Mouse (Mus musculus) effector memory CD4-positive, alpha-beta T cell, adult 5 months (primary cell): ENCODE measurements around the gene Mycbpap. TPM values are rescaled to one million over a fixed set of nuclear protein-coding genes. Genes with fewer than 3 reads are reported as not detected.

Source experiments
- polyA plus RNA-seq: library from polyadenylated mRNA; unstranded; fragments of 100-300 nt; shearing (Covaris generic); gene quantifications from one replicate; pipeline ENCODE4 v1.2.1, GENCODE M21; 2017

Gene Mycbpap
- polyA plus RNA-seq: not detected

GRCm38 (mm10) chr11:94521219-94521843 is at the start of gene Mycbpap:
Gene Mycbpap, minus strand, starts transcription at chr11:94521742.

DNA sequence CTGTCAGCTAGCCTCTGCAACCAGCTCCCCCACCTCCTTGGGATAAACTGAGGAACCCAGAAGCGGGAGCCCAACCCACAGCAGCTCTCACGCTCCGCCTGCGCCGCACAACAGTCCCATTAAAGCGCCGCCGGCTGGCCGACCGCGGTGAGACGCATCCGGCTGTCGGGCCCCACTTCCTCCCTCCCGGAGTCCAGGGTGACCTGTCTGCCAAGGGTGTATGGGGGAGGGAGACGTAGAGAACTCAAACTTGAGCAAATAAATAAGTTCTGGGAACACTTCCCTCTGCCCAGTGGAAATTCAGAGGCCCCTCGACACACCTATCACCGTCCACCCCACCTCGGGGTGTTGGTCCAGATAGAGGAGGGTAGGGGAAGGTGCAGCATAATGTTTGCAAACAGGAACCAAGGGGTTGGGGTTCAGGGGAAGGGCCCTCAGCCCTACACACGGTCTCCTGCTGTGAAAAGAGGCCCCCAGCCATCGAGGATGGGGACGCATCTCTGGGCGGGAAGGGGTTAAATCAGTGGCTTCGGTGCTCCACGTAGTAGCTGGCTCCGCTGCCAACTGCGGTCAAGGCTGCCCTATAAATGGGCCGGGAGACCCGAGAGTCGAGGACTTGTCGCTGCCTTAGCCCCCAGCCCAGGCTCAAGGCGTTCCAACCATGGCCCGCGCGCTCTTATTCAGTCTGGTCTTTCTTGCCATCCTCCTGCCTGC is 43.1 kb upstream of the Mycbpap start, which contains the start of gene Chad:
TSS of gene Chad (plus strand) at position 611 of the 714 bp plus-strand sequence.

DNA sequence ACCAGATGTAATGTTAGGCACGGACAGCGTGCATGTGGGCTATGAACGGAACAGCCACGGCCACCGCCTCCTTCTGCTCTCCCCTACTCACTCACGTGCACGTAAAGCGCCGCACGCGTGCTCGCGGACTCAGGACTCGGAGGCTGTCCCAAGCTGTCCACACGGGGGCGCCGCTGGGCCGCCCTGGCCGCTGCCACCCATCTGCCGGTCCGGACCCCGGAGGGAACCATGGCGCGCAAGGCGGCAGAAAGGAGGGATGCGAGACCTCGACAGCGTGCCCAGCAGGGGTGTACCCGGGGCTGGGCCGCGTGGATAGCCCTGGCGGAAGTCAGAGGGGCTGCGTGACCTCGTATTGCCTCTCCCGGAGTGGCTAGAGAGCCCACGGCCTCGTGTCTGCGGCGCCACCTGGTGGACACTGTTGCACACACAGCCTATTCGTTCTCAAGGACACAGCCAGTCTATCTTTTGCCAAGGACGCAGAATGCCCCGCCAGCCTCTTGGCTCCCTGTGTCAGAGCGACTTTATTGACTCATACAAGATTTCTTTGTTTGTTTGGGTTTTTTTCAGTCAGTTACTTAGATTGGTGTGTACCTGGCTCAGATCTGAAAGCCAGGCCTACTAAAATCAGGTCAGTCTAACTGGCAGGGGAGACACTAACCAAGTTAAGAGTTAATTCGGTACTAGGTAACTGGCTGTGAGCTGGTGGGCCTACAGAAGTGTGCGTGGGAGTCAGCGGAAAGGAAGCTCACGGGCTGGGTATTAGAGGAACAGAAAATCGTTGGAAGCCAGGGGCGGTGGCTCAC is 27.5 kb upstream of the Mycbpap start, which contains the start of gene Rsad1:
TSS of gene Rsad1 (minus strand) at position 368 of the 803 bp plus-strand sequence.

GRCm38 (mm10) chr11:94499661-94500152 is 21.8 kb downstream of the Mycbpap start, which contains the start of gene Epn3:
Gene Epn3, minus strand, starts transcription at chr11:94499974.

GRCm38 (mm10) chr11:94486001-94486400 is 35.5 kb downstream of the Mycbpap start, which contains the start of gene Spata20:
Gene Spata20, minus strand, starts transcription at chr11:94486179.

GRCm38 (mm10) chr11:94473707-94474543 is 47.6 kb downstream of the Mycbpap start, which contains the start of gene Cacna1g:
Gene Cacna1g, minus strand, starts transcription at chr11:94474198.

Other genes with a start within 250 kb of the Mycbpap start
- gene Gm21885, start 239.9 kb downstream of the Mycbpap start, polyA plus RNA-seq: not detected
- 70.6 TPM for gene Luc7l3, start 199.8 kb downstream of the Mycbpap start, polyA plus RNA-seq
- gene Ankrd40, start 193.7 kb downstream of the Mycbpap start, polyA plus RNA-seq: 44.5 TPM
- 2.5 TPM for gene Abcc3, start 128.7 kb downstream of the Mycbpap start, polyA plus RNA-seq
- gene Cacna1g, start 47.5 kb downstream of the Mycbpap start, polyA plus RNA-seq: not detected
- gene Spata20, start 35.6 kb downstream of the Mycbpap start, polyA plus RNA-seq: not detected
- not detected for gene Epn3, start 21.8 kb downstream of the Mycbpap start, polyA plus RNA-seq
- 2.2 TPM for gene Rsad1, start 27.5 kb upstream of the Mycbpap start, polyA plus RNA-seq
- not detected for gene Chad, start 43.3 kb upstream of the Mycbpap start, polyA plus RNA-seq
- 5.2 TPM for gene Acsf2, start 80.1 kb upstream of the Mycbpap start, polyA plus RNA-seq
- 67.0 TPM for gene Lrrc59, start 108.0 kb upstream of the Mycbpap start, polyA plus RNA-seq
- 25.6 TPM for gene Mrpl27, start 132.0 kb upstream of the Mycbpap start, polyA plus RNA-seq
- 0.60 TPM for gene Eme1, start 132.2 kb upstream of the Mycbpap start, polyA plus RNA-seq
- 51.3 TPM for gene Xylt2, start 155.8 kb upstream of the Mycbpap start, polyA plus RNA-seq
- not detected for gene Gm11541, start 182.8 kb upstream of the Mycbpap start, polyA plus RNA-seq
- not detected for gene Cdc34b, start 220.0 kb upstream of the Mycbpap start, polyA plus RNA-seq